Mouse (Mus musculus) heart, adult 2 months (tissue): Measurements from ENCODE around the gene Mtr. TPM values are rescaled to one million over a fixed set of nuclear protein-coding genes. Genes with fewer than 3 reads are reported as not detected.

ENCODE experiments used
- DNase-seq, 2 experiments: peaks; one replicate each; pipeline ENCODE4 v3.0.0; 2021
- H3K27ac ChIP-seq: fragments of 200-600 bp; 2 replicates; pipeline ENCODE4 v1.8.1; 2022
- H3K27me3 ChIP-seq: fragments of 200-500 bp; 2 replicates; pipeline ENCODE4 v1.6.1; 2012; ENCODE audit warnings: mild to moderate bottlenecking, low read length, inconsistent platforms, mixed read lengths; ENCODE audit not compliant: control insufficient read depth, insufficient read depth
- H3K36me3 ChIP-seq: fragments of 200-500 bp; 2 replicates; pipeline ENCODE4 v1.6.1; 2012; ENCODE audit warnings: low read length, inconsistent platforms; ENCODE audit not compliant: control insufficient read depth, insufficient read depth
- H3K4me1 ChIP-seq: fragments of 200-500 bp; 2 replicates; pipeline ENCODE4 v1.6.1; 2011; ENCODE audit warnings: low read length; ENCODE audit not compliant: control insufficient read depth, insufficient read depth
- H3K4me3 ChIP-seq: fragments of 200-600 bp; 2 replicates; pipeline ENCODE4 v1.8.1; 2022
- H3K79me2 ChIP-seq: fragments of 200-500 bp; replicated peaks from 2 replicates; pipeline ENCODE4 v1.6.1; 2012; ENCODE audit warnings: mild to moderate bottlenecking, inconsistent platforms, low read length, moderate library complexity, mixed read lengths; ENCODE audit not compliant: control insufficient read depth, insufficient read depth
- H3K9ac ChIP-seq: fragments of 200-500 bp; 2 replicates; pipeline ENCODE4 v1.6.1; 2012; ENCODE audit warnings: low read depth, mild to moderate bottlenecking, control low read depth, inconsistent platforms, low read length, mixed read lengths
- CTCF ChIP-seq: fragments of 200-600 bp; IDR thresholded peaks from 2 replicates; pipeline ENCODE4 v1.8.1; 2022; ENCODE audit warnings: antibody characterized with exemption, mild to moderate bottlenecking, moderate library complexity
- EP300 ChIP-seq: fragments of 200-500 bp; IDR thresholded peaks from 2 replicates; pipeline ENCODE4 v1.6.1; 2011; ENCODE audit warnings: low read depth, low read length, control low read depth; ENCODE audit not compliant: insufficient read depth
- POLR2A ChIP-seq: fragments of 200-500 bp; IDR thresholded peaks from 2 replicates; pipeline ENCODE4 v1.6.1; 2011; ENCODE audit warnings: mild to moderate bottlenecking, low read depth, low read length, control low read depth; ENCODE audit not compliant: insufficient read depth
- WGBS: fragments of 180-500 bp; shearing (Covaris S2); methylation state at CpG from one replicate; pipeline ENCODE4 v1.1.7; 2018; 5-methylcytosine and 5-hydroxymethylcytosine counted together
- intact Hi-C: fragments of 180-260 bp; cut with DNase I; formaldehyde crosslinking; loops from one replicate; pipeline ENCODE4 v1.15.1; 2025
- polyA plus RNA-seq: library from polyadenylated mRNA; depleted of rRNA; stranded (reverse); fragments of >200 nt; gene quantifications from 2 replicates; pipeline ENCODE4 v1.2.3, GENCODE M21; 2012
- total RNA-seq, 2 experiments: library from RNA; stranded (reverse); gene quantifications; 2 replicates each; pipeline ENCODE4 v1.2.3; 2021

Gene Mtr
- total and polyA plus RNA-seq, 3 experiments, result 42.2 to 103 (median 88.1) TPM

DNA sequence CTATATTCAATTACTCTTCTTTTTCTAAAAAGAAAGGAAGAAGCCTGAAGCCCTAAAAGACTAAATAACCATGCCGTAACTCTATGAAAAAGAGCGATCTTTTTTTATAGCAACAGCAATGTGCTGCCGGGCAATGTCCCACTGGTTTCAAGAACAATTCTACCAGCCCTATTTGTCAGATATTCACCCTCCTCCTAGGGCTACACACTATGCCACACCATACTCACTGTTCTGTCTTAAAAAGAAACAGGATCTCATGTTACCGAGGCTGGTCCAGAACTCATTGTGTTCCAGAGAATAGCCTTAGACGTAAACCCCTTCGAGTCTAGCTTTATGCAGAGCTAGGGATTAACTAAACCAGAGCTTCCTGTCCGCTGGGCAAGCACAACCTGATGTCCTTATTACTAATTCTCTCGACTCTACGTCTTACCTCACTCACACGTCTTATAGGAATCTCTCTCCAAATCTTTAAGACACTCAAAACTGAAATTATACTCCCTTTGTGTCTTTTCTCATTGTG is 982 bp downstream of the Mtr start:
- Histone ChIP-seq H3K4me1 (peaks cover 4% of the 10 kb centered on the region), H3K9ac (peak overlapping the region; percentile 80), H3K79me2 (no peaks in the 10 kb centered on the region; the same call in 1 of the 2 replicates), H3K36me3 (peaks cover 16% of the 10 kb centered on the region), H3K4me3 (peak overlapping the region; percentile 70), H3K27ac (peak overlapping the region; percentile 80), H3K27me3 (no peaks in the 10 kb centered on the region)
- DNase-seq, result no peak
- intact Hi-C loops, result loop anchor here (2.0 to 5.0 kb wide), 2 partner anchors 204 to 310 kb away; partner anchors contain the start of gene Ero1lb
- 12% methylated on average over 10 of the region's 10 CpGs for WGBS
- no peak for TF ChIP-seq EP300
- no peak for TF ChIP-seq CTCF
- no peak for TF ChIP-seq POLR2A

GRCm38 (mm10) chr13:12255911-12256705 is 1.8 kb downstream of the Mtr start:
- Histone ChIP-seq H3K27me3 (no peaks in the 10 kb centered on the region), H3K9ac (no peak overlapping the region), H3K79me2 (no peaks in the 10 kb centered on the region; the same call in 1 of the 2 replicates), H3K4me1 (peaks cover 4% of the 10 kb centered on the region), H3K36me3 (peaks cover 19% of the 10 kb centered on the region), H3K4me3 (peak overlapping the region; percentile 70), H3K27ac (peak overlapping the region; percentile 80)
- DNase-seq, result no peak
- intact Hi-C loops, result loop anchor here (2.0 to 5.0 kb wide), 2 partner anchors 205 to 311 kb away; partner anchors contain the start of gene Ero1lb
- WGBS, result 63% methylated on average over 3 of the region's 3 CpGs
- no peak for TF ChIP-seq POLR2A
- TF ChIP-seq CTCF, result no peak
- no peak for TF ChIP-seq EP300

GRCm38 (mm10) chr13:12250496-12250895 is 7.4 kb downstream of the Mtr start:
- H3K27ac ChIP-seq, result no peak overlapping the region
- intact Hi-C loops, result no loop called here
- TF ChIP-seq POLR2A, result no peak

GRCm38 (mm10) chr13:12249195-12249898 is 8.6 kb downstream of the Mtr start:
- intact Hi-C loops, result no loop called here
- TF ChIP-seq EP300 (no peak), POLR2A (no peak), CTCF (no peak)
- Histone ChIP-seq H3K27ac (no peak overlapping the region), H3K9ac (no peak overlapping the region), H3K27me3 (no peaks in the 10 kb centered on the region), H3K4me3 (no peak overlapping the region), H3K79me2 (no peaks in the 10 kb centered on the region; the same call in 1 of the 2 replicates), H3K36me3 (peaks cover 20% of the 10 kb centered on the region), H3K4me1 (no peaks in the 10 kb centered on the region; the same call in none of the 2 replicates)
- 39% methylated on average over 8 of the region's 8 CpGs for WGBS
- DNase-seq, result no peak

More at GRCm38 (mm10) chr13:12250496-12250895, 7.4 kb downstream of the Mtr start:
- Histone ChIP-seq H3K79me2 (no peaks in the 10 kb centered on the region; the same call in 1 of the 2 replicates), H3K36me3 (peaks cover 20% of the 10 kb centered on the region), H3K9ac (no peak overlapping the region), H3K27me3 (no peaks in the 10 kb centered on the region), H3K4me1 (no peaks in the 10 kb centered on the region; the same call in none of the 2 replicates), H3K4me3 (no peak overlapping the region)
- WGBS, result 86% methylated on average over 3 of the region's 3 CpGs
- DNase-seq, result no peak

- no peaks in the 10 kb centered on the region for H3K79me2 ChIP-seq
- intact Hi-C loops, result no loop called here
- no peak overlapping the region for H3K4me3 ChIP-seq
- peaks cover 2% of the 10 kb centered on the region for H3K4me1 ChIP-seq
- DNase-seq, result no peak
- H3K27me3 ChIP-seq, result no peaks in the 10 kb centered on the region
- TF ChIP-seq EP300, result no peak
- no peak for TF ChIP-seq POLR2A
- no peak for TF ChIP-seq CTCF
- peaks cover 18% of the 10 kb centered on the region; the same call in 1 of the 2 replicates for H3K36me3 ChIP-seq
- no peak overlapping the region for H3K9ac ChIP-seq
- 96% methylated on average over 2 of the region's 2 CpGs for WGBS
- no peak overlapping the region for H3K27ac ChIP-seq
Measured at GRCm38 (mm10) chr13:12245938-12246337, 12.0 kb downstream of the Mtr start.

DNA sequence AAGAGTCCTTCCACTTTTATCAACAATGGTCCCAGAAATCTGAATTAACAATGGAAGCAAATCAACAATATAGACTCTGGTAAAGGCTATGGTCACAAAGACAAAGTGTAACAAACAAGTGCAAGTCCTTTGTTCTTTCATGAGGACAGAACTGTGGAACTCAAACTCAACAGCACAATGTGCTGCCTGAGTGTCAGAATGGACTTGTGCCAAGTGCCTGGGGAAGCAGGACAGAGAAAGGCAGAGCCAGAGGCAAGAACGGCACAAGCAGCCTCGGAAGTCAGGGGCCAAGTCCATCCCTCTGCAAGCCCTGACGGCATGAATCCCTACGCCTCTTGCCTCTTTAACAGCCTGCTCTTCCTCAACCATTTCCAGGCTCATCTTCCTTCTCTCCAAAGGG is 13.9 kb downstream of the Mtr start:
- TF ChIP-seq EP300 (peak; percentile 72; the same call in 1 of the 2 replicates), CTCF (no peak), POLR2A (0 out of 2 replicates have a peak, but pooled peaks have one; percentile 26)
- H3K36me3 ChIP-seq, result peaks cover 12% of the 10 kb centered on the region; the same call in 1 of the 2 replicates
- no peak overlapping the region for H3K9ac ChIP-seq
- DNase-seq, result peak; percentile 49 to 51
- no peak overlapping the region for H3K4me3 ChIP-seq
- peaks cover 2% of the 10 kb centered on the region for H3K4me1 ChIP-seq
- intact Hi-C loops, result no loop called here
- no peaks in the 10 kb centered on the region for H3K27me3 ChIP-seq
- H3K79me2 ChIP-seq, result no peaks in the 10 kb centered on the region
- WGBS, result 37% methylated on average over 4 of the region's 4 CpGs
- no peak overlapping the region for H3K27ac ChIP-seq
